Mouse (Mus musculus) left cerebral cortex, postnatal 14 days (tissue): ENCODE data around the gene Ptp4a2. TPM values are rescaled to one million over a fixed set of nuclear protein-coding genes. Genes with fewer than 3 reads are reported as not detected.
"Not testable (repeated sequence)": the region's sequence is repeated elsewhere in the genome, so short reads cannot be mapped to it uniquely, and the experiment has no call there.

Experiments used
- DNase-seq, 2 experiments: peaks; one replicate each; pipeline ENCODE4 v3.0.0; 2021 to 2022; ENCODE audit warnings: low spot score in 2 of 2, mixed read lengths in 1 of 2
- intact Hi-C: fragments of 180-260 bp; cut with DNase I; formaldehyde crosslinking; loops from one replicate; pipeline ENCODE4 v1.15.1; 2025
- long read RNA-seq, 2 experiments: library from polyadenylated mRNA; stranded (forward); transcript quantifications; one replicate each; pipeline ENCODE4 v2.0.0; 2021
- total RNA-seq, 2 experiments: library from RNA; stranded (reverse); gene quantifications; 2 replicates each; pipeline ENCODE4 v1.2.3; 2021

Gene Ptp4a2
- 100 to 1,000 TPM; 112 to 126 TPM for total RNA-seq
- long read RNA-seq, experiment 1, transcript Ptp4a2-201 (6 exons, 3,646 nt): major isoform, 51 of 75 reads
- long read RNA-seq, experiment 1, transcript Ptp4a2-207 (6 exons, 3,382 nt): minor isoform, 5 of 75 reads
- long read RNA-seq, experiment 1, partial matches to known transcripts: 2 of 75 reads
- long read RNA-seq, experiment 1, other reads (novel, unspliced or antisense): 17 of 75 reads
- long read RNA-seq, experiment 2, transcript Ptp4a2-207 (6 exons, 3,382 nt): minor isoform, 6 of 63 reads
- long read RNA-seq, experiment 2, transcript Ptp4a2-201 (6 exons, 3,646 nt): major isoform, 37 of 63 reads
- long read RNA-seq, experiment 2, partial matches to known transcripts: 4 of 63 reads
- long read RNA-seq, experiment 2, other reads (novel, unspliced or antisense): 16 of 63 reads

DNA sequence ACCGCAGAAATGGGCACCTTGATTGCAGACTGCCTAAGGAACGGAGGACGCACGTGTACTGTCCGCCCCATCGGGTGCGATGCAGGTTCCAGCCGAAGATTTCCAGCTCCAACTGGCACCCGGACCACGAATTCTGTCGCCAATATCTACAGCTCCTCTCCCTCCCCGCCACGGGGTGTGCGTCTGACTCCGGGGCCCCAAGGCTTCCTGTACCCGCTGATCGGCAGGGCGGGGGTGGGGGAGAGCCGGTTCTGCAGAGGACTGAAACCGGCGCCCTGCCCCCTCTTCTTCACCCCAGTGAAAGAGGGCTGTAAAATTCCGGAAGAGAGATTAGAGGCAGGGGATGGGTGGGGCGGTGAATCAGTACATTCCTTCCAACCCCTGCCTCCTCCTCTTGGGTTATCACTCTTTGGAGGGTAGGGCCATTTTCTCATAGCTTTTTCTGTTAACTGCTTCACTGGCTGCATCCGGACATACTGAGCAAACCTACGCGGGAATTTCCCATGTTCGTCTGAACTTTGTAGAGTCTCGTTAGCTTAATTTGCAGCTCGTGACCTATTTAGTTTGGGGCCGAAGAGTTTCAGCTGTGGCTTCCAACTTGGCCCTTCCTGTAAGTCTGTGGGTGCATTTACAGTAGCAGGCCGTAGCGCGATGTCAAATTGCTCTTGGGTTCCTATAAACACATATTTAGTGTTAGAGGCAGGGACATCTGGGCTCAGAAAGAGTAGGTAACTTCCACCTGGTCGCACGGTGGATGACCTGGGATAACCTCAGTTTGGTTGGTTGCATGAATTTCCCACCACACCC lies at the start of gene Ptp4a2:
TSS of gene Ptp4a2 (plus strand) at position 422 of the 807 bp plus-strand sequence.
- intact Hi-C loops: no loop called here
- DNase-seq: peak in 1 of 2 experiments; percentile 32

GRCm38 (mm10) chr4:129761606-129762005 lies 49.4 kb upstream of the Ptp4a2 start:
- DNase-seq: no peak
- intact Hi-C loops: no loop called here

DNA sequence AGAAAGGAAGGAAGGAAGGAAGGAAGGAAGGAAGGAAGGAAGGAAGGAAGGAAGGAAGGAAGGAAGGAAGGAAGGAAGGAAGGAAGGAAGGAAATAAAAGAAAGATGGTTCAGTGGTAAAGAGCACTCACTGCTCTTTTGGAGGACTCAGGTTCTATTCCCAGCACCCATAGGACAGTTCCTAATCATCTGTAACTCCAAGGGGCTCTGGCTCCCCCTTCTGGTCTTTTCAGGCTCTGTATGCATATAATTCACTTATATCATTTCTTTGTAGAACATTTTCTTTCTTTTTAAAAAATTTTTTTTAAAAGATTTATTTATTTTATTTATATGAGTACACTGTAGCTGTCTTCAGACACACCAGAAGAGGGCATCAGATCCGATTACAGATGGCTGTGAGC lies 48.5 kb upstream of the Ptp4a2 start:
- intact Hi-C loops, DNase-seq: not testable (repeated sequence)

GRCm38 (mm10) chr4:129765351-129765750 lies 45.7 kb upstream of the Ptp4a2 start:
- no peak for DNase-seq
- intact Hi-C loops: no loop called here

GRCm38 (mm10) chr4:129767782-129768181 lies 43.2 kb upstream of the Ptp4a2 start:
- intact Hi-C loops: no loop called here
- DNase-seq: no peak

DNA sequence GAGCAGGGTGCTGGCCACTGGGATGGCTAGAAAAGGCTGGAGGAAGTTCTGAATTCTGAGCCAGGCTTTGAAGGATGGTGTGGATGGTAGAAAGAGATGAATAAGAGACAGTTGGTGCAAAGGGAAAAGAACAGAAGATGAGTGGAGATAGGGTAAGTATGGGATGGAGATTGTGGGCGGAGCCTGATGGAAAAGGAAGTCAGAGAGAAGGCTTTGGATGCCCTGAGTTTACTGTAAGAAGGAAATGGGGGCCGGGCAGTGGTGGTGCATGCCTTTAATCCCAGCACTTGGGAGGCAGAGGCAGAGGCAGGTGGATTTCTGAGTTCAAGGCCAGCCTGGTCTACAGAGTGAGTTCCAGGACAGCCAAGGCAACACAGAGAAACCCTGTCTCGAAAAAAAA lies 42.3 kb upstream of the Ptp4a2 start:
- DNase-seq, intact Hi-C loops: not testable (repeated sequence)

GRCm38 (mm10) chr4:129770600-129770999 lies 40.4 kb upstream of the Ptp4a2 start:
- no peak for DNase-seq
- intact Hi-C loops: loop anchor here (5.0 kb wide), 1 partner anchor 68 kb away; no protein-coding TSS in a partner anchor

DNA sequence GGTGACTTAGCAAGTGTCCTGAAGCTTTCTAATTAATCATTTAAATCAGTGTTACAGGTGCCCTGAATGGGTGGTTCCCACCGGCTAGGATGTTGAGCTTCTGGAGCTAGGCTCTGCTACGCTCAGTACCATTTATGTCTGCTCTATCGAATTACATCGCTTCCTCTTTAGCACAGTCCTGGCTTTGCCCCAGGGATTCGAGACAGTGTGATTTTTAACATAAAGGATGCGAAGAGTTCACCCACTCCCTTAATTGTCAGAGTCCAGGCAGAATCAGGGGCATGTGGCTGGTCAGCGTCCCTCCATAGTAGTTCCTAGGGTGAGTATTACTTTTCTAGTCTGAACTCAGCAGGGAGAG lies 39.7 kb upstream of the Ptp4a2 start:
- intact Hi-C loops: loop anchor here (5.0 kb wide), 1 partner anchor 69 kb away; no protein-coding TSS in a partner anchor
- no peak for DNase-seq

DNA sequence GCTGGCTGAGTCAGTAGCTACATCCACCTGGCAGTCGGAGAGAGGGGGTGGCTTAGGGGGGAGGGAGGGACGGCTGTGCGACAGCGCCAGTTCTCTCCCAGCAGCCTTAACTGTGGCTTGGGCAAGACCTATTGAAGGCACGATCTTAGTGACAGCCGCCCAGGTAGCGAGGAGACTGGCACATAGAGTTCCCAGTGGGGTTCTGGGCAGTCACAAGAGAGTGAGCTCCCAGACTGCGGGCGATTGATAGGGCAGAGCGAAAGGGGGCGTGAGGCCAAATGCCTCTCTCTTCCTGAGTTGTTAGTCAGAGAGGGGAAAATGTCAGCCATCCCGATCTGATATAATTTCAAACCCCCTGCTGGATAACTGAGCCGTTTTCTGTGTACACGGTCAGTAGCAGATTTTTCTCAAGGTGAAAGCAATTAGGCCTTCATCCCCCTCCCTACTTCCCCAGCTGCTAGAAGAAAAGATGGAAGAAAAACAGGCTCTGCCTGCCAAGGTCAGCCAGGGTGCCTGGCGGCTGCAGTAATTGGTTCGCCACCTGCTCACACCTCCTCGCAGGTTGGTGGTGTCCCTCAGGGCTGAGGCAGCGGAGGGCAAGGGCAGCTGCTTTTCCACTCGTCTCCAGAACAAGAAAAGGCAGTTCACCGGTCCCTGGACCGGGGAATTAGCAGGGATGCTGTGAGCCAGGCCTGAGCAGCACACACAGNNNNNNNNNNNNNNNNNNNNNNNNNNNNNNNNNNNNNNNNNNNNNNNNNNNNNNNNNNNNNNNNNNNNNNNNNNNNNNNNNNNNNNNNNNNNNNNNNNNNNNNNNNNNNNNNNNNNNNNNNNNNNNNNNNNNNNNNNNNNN lies 39.1 kb upstream of the Ptp4a2 start:
- DNase-seq: peak in 1 of 2 experiments; percentile 27
- intact Hi-C loops: loop anchor here (5.0 kb wide), 1 partner anchor 70 kb away; no protein-coding TSS in a partner anchor

DNA sequence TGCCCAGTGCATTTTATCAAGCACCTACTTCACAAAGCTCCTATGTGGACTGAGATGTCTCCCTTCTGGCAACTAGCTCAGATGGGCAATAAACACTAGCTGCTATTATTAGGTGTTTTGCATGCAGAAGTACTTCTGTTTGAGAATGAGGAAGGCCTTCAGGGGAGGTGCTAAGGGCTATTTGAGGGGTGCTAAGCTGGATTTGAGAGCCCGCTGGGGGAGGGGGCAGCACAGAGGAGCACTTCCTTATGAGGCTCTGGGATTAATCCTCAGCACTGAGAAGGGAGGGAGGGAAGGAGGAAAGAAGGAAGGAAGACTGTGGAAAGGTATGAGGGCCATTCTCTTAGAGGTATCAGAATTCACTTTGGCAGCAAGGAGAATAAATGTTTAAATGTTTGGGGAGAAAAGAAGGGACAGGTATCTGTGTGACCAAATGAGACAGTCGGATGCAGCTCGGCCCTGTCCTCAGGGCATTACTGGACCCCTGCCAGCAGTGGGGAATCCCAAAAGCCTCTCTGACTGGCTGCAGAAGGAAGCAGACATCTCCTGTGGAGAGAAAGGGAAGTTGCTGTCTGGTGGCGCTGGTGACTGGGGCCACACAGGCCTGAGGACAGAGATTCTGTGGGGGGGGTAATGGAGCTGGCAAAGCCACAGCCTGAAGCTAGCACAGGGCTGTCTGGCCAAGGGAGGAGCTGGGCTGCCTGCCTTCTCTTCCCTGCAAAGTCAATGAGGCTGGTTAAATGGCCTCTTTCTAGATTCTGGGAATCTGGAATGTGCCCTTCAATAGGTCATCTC lies 28.9 kb upstream of the Ptp4a2 start:
- DNase-seq: peak; percentile 47 to 56
- intact Hi-C loops: loop anchor here (5.0 kb wide), 1 partner anchor 305 kb away; no protein-coding TSS in a partner anchor

GRCm38 (mm10) chr4:129782857-129783331 lies 28.1 kb upstream of the Ptp4a2 start:
- no peak for DNase-seq
- intact Hi-C loops: loop anchor here (5.0 kb wide), 1 partner anchor 304 kb away; no protein-coding TSS in a partner anchor

DNA sequence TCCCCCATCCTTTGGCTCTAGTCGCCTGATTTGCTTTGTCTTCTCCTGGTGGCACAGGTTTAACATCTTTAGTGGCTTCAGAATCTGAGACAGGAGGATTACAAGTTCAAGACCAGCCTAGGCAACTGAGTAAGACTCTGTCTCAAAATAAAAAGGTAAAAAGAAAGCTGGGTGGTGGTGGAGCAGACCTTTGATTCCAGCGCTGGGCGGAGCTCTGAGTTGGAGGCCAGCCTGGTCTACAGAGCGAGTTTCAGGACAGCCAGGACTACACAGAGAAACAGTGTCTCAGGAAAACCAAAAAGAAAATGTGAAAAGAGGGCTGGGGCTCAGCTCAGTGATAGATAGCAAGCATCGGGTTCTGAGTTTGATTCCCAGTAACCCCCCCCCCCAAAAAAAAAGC lies 27.5 kb upstream of the Ptp4a2 start:
- intact Hi-C loops: loop anchor here (5.0 kb wide), 1 partner anchor 304 kb away; no protein-coding TSS in a partner anchor
- no peak for DNase-seq

DNA sequence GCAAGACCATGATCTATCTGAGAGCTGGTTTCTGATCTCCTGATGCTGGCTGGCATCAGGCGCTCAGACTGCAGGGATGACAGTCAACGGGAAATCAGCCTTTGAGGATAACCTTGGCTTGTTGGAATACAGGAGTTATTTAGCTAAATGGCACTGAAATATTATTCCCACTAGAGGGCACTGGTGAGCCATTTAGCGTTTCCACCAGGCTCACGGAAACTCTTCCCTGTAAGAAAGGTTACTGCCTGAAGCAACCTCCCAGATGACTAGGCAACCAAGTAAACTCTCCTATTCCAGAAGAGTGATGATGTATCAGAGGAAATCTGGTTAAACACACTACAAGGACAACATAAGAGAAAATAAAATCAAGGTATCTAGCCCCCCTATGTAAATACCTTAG lies 25.8 kb upstream of the Ptp4a2 start:
- intact Hi-C loops: loop anchor here (2.0 kb wide), 1 partner anchor 144 kb away; the partner anchor contains the start of gene Spocd1
- peak; percentile 90 for DNase-seq

GRCm38 (mm10) chr4:129788693-129789092 lies 22.3 kb upstream of the Ptp4a2 start:
- intact Hi-C loops: no loop called here
- DNase-seq: no peak

- intact Hi-C loops: no loop called here
- DNase-seq: no peak
Observed at GRCm38 (mm10) chr4:129789635-129790034, 21.4 kb upstream of the Ptp4a2 start.

- intact Hi-C loops: no loop called here
- DNase-seq: no peak
Observed at GRCm38 (mm10) chr4:129790475-129790874, 20.5 kb upstream of the Ptp4a2 start.

GRCm38 (mm10) chr4:129791399-129791798 lies 19.6 kb upstream of the Ptp4a2 start:
- intact Hi-C loops: no loop called here
- no peak for DNase-seq

DNA sequence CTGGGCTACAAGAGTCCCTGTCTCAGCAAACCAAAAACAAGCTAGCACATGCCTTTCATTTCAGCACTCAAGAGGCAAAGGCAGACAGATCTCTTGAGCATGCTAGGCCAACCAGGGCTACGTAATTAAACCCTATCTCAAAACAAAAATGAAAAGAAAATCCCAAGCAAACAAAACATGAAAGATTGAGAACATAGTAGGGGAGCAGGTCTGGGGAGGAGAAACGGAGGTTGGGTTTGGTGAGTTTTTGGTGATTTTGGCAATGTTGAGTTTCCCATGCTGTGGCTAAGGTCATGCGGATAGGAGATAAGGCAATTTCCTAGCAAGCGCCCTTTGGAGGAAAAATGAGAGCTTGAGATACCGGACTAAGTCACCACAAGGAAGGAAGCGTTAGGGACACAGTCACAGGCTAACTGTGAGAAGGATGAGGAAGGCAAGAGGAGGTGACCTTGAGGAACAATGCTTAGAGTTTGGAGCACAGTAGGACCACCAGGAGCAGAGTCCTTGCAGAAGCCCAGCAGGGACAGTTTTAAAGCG lies 18.3 kb upstream of the Ptp4a2 start:
- intact Hi-C loops: no loop called here
- no peak for DNase-seq
